Mouse (Mus musculus) layer of hippocampus, postnatal 25 days (tissue): ENCODE measurements around the gene Haao. TPM values are rescaled to one million over a fixed set of nuclear protein-coding genes. Genes with fewer than 3 reads are reported as not detected.
A peak's percentile ranks its signal among the peaks of the same experiment; 100 is the strongest.

Source experiments
- DNase-seq, 2 experiments: peaks; one replicate each; pipeline ENCODE4 v3.0.0; 2022; ENCODE audit warnings: mixed read lengths in 2 of 2, low spot score in 1 of 2; ENCODE audit errors: extremely low spot score in 1 of 2
- total RNA-seq, 2 experiments: library from RNA; stranded (reverse); gene quantifications; 2 replicates each; pipeline ENCODE4 v1.2.3; 2021

Gene Haao
- not detected for total RNA-seq

DNA sequence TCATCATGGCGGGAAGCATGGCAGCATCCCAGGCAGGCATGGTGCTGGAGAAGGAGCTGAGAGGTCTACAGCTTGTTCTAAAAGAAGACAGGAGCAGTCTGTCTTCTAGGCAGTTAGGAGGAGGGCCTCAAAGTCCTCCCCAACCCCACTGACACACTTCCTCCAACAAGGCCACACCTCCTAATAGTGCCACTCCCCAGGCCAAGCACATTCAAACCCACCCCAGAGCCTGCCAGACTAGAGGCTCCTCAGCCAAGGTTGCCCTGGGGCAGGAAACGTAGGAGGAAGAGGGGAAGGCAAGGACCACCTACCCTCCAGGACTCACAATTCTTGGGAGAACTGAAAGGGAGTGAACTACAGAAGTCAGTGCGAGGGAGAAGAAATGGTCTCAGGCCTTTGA is at the start of gene Haao:
TSS of gene Haao (minus strand) at position 149 of the 400 bp plus-strand sequence.
- DNase-seq = no peak

- no peak for DNase-seq
Measured at GRCm38 (mm10) chr17:83897361-83897799, 49.6 kb upstream of the Haao start.

DNA sequence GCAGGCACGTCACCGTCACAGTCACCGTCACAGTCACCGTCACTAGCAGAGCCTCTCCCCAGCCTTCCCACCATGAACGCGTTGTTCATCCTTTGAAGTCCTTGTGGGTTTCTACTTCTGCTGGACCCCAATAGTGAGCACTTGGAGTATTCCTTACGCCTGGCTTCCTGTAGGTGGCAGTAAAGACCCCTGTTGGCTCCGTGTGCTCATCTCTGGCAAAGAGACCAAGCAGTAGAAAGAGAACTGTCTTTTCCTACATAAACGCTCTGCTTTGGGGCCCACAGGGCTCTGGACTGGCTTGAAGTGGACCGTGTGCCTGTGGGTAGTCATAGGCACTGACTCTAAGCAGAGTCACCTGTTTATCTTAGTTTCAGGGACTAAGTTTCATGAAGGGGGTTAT is 49.0 kb upstream of the Haao start:
- peak; percentile 28 to 42 for DNase-seq

DNA sequence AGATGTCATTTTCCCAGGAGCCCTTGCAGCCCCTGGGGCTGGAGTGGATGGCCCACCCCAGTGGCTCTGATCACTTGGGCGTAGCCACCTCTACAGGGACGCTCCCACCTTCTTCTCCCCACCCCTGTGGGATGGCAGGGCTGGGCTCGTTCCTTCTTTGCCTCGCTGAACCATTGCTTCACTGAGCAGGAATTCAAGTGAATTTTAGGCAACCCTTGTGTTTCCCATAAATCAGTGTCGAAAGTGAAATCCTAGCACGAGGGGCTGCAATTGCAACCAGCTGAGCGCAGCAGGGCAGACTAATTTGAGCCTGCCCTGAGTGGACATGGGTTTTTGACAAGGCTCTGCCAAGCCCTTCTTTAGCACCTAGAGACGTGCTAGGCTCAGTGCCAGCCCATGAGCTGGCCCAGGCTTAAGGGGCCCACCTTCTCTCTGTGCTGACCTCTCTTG is 47.6 kb upstream of the Haao start:
- DNase-seq = no peak

GRCm38 (mm10) chr17:83893134-83893533 is 45.4 kb upstream of the Haao start:
- no peak for DNase-seq

GRCm38 (mm10) chr17:83891864-83892263 is 44.1 kb upstream of the Haao start:
- DNase-seq = no peak

DNA sequence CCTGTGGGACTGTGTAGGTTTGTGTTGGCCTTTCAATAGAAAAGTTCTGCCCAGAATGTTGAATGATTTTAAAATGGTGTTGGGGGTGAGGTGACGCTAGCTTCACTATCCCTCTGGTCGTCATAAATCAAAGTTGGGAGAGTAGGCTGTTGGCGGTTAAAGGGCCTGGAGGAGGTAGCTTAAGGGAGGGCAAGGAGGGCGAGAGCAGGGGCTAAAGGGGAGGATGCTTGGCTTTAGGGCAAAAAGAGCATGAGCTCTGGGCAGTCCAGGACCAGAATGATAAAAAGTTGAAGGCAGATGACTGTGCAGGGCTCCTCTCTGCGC is 42.6 kb upstream of the Haao start:
- no peak for DNase-seq

DNA sequence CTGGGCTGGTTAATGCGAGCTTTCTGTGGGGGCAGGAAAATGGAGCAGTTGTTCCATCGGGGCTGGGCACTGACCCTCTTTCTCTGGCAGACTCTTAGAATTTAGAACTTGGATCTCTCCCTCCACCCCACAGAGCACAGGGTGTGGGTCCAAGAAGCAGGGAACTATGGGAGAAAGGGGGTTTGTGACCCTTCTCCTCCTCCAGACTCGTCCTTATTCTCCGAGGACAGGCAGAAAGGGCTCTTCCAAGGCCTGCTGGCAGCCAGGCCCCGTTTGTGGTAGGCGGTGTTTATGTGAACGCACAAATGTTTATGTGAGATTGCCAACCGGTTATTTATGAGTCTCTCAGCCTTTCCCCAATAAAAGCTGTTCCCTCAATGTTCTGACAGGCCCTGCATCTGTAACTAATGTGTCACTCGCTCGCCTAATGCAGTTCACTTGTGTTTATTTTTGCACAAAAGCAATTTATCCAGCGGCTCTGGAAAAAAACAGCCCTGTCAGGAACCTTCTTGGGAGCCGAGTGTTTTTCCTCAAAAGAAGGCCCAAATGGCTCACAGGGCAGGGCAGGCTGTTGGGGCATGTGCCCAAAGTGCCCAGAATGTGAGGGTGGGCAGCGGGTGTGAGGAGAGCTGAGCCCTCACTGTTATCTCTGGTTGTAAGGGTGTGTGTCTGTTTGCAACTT is 42.1 kb upstream of the Haao start:
- peak in 1 of 2 experiments; percentile 25 for DNase-seq

GRCm38 (mm10) chr17:83889329-83889690 is 41.5 kb upstream of the Haao start:
- DNase-seq = no peak

DNA sequence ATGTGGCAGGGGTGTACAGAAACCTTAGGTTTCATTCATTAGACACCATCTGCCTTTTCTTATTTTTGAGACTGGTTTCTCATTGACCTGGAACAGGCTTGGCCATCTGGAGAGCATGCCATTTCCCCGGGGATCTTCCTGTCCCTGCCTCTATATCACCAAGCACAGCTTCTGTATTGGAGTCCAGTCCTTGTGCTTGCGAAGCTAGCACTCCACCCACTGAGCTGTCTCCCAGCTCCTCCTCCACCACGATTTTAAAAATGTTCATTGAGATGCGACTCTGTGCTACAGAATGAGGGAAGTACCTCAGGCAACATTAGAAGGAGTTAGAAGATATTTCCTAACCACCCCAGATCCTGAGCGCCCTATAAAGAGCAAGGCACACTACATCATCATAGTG is 39.5 kb upstream of the Haao start:
- no peak for DNase-seq

GRCm38 (mm10) chr17:83886395-83886794 is 38.6 kb upstream of the Haao start:
- no peak for DNase-seq

GRCm38 (mm10) chr17:83885750-83886149 is 38.0 kb upstream of the Haao start:
- no peak for DNase-seq

DNA sequence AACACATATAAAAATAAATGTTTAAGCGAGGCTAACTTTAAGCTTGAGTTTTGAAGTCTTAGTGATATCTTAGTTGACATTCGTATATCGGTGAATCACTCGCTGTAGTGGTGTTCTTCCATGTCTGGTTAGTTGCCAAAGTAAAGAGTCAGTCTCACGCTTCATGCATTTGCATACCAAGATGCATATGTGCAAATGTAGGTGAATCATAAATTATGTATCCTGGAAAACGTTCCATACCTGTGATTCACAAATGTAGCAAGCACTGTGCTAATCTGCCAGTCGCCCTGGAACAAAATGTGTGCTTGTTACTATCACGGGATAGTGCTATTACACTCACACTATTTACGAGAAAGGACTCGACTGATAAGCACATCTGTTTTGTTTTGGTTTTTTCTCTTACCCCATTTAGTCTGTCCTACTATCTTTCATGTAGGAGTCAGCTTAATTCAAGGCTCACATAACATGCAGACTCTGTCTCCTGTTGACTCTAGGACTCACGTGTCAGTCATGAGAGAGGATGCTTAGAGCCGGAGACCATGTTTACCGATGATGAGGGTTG is 37.3 kb upstream of the Haao start:
- no peak for DNase-seq

- DNase-seq = no peak
Measured at GRCm38 (mm10) chr17:83882788-83883187, 35.0 kb upstream of the Haao start.

GRCm38 (mm10) chr17:83881071-83881470 is 33.3 kb upstream of the Haao start:
- no peak for DNase-seq

DNA sequence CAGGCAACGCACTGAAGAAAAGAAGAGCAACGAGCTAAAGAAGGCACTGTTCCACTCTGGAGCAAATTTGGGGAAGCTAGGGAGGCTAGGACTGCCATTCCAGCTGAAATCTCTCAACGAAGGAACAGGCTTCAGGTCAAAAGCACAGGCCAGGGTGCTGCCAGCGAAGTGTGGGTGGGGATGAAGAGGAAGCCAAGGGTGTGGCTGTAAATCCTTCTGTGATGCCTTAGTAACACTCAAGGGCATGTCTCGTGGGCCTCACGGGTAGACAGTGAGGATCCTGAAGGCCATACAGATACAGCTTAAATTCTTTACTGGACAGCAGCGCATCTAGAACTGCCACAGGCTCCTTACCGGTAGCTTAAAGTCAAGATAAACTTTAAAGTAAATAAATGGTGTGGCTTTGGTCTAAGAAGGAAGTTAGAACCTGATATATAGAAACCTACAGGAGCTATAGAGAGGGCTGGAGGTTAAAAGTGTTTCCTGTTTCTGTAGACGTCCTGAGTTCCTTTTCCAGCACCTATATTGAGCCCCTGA is 32.5 kb upstream of the Haao start:
- DNase-seq = no peak

DNA sequence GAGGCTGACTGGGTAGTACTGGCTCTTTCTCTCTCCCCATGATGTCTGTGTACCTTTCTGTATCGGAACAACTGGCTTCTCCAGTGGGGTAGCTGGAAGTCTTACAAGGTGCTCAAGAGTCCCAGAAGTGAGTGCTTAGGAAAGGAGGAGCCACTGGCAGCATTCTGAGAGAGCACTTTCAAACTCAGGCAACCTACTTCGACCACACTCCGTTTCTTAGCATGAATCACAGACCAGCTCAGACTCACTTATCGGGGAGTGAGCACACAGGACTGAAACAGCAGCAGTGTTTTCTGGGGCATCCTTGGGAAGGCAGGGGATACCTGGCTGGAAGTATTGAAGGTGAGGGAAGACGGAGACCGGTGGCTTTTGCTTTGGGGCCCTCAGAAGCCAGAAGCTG is 31.9 kb upstream of the Haao start:
- no peak for DNase-seq

- no peak for DNase-seq
Measured at GRCm38 (mm10) chr17:83874610-83875009, 26.8 kb upstream of the Haao start.

- DNase-seq = no peak
Measured at GRCm38 (mm10) chr17:83873363-83874141, 25.8 kb upstream of the Haao start.

DNA sequence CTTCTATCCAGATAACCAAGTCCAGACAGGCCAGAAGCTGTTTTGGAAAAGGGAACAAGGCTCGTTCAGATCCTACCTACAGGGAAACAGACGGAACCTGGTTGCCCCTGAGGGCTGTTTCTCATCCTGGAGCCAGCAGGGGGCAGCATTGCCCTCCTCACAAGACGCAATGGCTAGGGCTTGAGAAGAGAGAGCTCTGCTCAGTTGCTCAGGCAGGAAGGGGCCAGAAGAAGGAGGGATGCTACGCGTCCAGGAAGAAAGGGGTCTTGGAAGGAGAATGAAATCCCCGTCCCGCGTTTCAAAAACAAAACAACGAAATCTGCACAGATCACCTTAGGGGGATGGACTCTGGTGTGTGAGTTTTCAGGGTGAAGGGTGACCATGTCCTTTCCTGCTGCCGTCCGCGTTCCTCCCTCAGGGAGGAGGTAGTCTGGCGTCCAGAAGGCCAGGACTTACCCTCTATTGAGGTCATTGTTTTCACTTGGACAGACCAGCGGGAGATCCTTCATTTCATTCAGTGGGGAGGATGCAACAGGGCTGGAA is 25.1 kb upstream of the Haao start:
- peak; percentile 76 to 88 for DNase-seq

- no peak for DNase-seq
Measured at GRCm38 (mm10) chr17:83871354-83871753, 23.6 kb upstream of the Haao start.
